Mouse (Mus musculus): ENCODE measurements around the gene Hdc. TPM values are rescaled to one million over a fixed set of nuclear protein-coding genes. Genes with fewer than 3 reads are reported as not detected.
"Not testable (repeated sequence)": the region's sequence is repeated elsewhere in the genome, so short reads cannot be mapped to it uniquely, and the experiment has no call there.

Hdc gene
- polyA plus RNA-seq, 1 experiment: 39.7 TPM

- H3K4me3 ChIP-seq (replicated peaks; ENCODE audit: control insufficient read depth, low read depth, low read length): no peak overlapping the region
- 90% methylated on average over 2 of the region's 2 CpGs for WGBS
- peaks cover 1% of the 10 kb centered on the region; the same call in 1 of the 2 replicates for H3K4me1 ChIP-seq (ENCODE audit: control insufficient read depth, insufficient read depth, low read length)
- TF ChIP-seq CTCF (IDR thresholded peaks at IDR 0.05; ENCODE audit: control insufficient read depth, insufficient read depth, low read length): no peak
- no peak for TF ChIP-seq POLR2A (IDR thresholded peaks at IDR 0.05; ENCODE audit: borderline replicate concordance, control insufficient read depth, low read depth, low read length)
- H3K27ac ChIP-seq (ENCODE audit: control insufficient read depth, insufficient read depth, low read depth, low read length, poor library complexity): no peak overlapping the region
Observed at GRCm38 (mm10) chr2:126640298-126640697, 21.2 kb upstream of the Hdc start.

DNA sequence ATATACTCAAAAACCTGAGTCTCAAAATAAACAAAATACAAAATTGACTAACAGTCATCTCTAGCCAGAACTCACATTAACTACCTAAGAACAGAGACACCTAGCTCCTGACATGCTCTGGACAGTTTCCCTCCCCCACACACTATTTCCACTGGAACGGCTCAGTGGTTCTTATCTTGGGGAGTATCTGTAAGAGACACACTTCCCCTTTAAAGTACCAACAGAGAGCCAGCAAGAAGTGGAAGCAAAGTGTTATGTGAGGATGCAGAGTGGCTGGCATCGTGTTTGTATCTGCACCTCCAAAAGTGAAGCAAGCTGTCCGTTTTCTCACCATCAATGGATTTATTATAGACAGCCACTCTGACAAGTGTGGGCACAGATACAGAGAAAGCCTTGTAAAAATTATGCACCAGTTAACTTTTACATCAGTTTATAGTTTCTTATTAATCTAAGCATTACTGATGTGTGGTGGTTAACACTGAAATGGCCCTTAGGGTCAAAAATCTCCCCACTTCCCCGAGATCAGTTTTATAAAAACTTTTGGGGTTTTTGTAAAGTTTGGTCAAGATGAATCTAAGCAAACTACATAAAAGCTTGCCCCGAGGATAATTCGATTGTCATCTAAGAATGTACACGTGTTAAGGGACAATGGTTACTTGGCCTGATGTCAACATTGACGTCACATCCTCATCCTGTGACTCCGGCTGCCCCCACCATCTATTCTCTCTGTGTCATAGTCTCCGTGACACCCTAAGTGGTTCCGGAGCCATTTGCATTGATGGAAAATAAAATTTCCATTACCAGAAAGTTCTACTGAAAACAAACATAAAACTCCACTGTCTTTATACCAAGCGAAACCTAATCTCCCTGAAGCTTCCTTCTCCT lies 17.1 kb upstream of the Hdc start:
- 23% methylated on average over 12 of the region's 12 CpGs for WGBS
- Histone ChIP-seq H3K4me3 (replicated peaks; ENCODE audit: control insufficient read depth, low read depth, low read length) (no peak overlapping the region), H3K27ac (ENCODE audit: control insufficient read depth, insufficient read depth, low read depth, low read length, poor library complexity) (no peak overlapping the region), H3K4me1 (ENCODE audit: control insufficient read depth, insufficient read depth, low read length) (no peaks in the 10 kb centered on the region; the same call in 1 of the 2 replicates)
- no peak for TF ChIP-seq POLR2A (IDR thresholded peaks at IDR 0.05; ENCODE audit: borderline replicate concordance, control insufficient read depth, low read depth, low read length)

DNA sequence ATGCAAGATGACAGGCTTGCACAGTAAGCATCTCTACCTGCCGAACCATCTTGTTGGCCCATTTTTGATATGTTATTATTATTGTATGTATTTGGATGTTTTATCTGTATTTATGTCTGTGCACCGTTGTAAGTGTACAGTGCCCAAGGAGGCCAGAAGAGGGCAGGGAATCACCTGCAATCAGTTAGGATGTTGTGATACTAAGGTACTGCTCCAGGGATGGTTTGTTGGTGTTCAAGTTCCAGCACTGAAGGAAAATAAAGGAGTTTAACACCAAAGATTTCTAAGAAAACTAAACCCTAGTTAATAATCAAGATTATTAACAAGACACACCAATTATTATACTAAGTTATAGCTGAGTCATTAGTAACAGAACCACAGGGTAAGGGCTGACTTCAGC lies 14.1 kb upstream of the Hdc start:
- 73% methylated on average over 2 of the region's 2 CpGs for WGBS
- no peaks in the 10 kb centered on the region; the same call in 1 of the 2 replicates for H3K4me1 ChIP-seq (ENCODE audit: control insufficient read depth, insufficient read depth, low read length)
- TF ChIP-seq CTCF (IDR thresholded peaks at IDR 0.05; ENCODE audit: control insufficient read depth, insufficient read depth, low read length): no peak
- TF ChIP-seq POLR2A (IDR thresholded peaks at IDR 0.05; ENCODE audit: borderline replicate concordance, control insufficient read depth, low read depth, low read length): no peak
- H3K27ac ChIP-seq (ENCODE audit: control insufficient read depth, insufficient read depth, low read depth, low read length, poor library complexity): no peak overlapping the region
- H3K4me3 ChIP-seq (replicated peaks; ENCODE audit: control insufficient read depth, low read depth, low read length): no peak overlapping the region

DNA sequence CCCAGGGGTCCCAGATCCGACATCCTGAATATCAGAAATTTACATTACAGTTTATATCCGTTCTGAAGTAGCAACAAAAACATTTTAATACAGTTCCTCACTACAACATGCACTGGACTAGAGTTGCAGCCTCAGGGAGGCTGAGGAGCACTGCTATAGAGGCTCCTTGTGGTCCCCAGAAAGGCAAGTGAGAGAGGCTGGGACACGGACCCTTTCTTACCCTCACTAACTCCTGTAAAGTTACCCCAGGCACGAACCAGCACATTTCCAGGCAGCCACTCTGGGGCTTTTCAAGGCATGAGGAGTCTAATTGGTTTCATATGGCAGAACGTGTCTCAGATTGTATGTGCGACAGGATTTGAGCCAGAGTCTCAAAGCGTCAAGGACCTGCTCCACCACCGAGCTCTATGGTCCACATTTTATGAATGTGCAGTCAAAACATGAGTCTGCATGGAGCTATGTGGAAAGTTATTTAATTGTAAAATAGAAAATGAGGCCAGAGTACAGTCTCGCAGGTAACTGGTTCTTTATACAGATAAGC lies 9.4 kb upstream of the Hdc start:
- 87% methylated on average over 9 of the region's 9 CpGs for WGBS
- no peak for TF ChIP-seq POLR2A (IDR thresholded peaks at IDR 0.05; ENCODE audit: borderline replicate concordance, control insufficient read depth, low read depth, low read length)
- TF ChIP-seq CTCF (IDR thresholded peaks at IDR 0.05; ENCODE audit: control insufficient read depth, insufficient read depth, low read length): no peak
- H3K27ac ChIP-seq (ENCODE audit: control insufficient read depth, insufficient read depth, low read depth, low read length, poor library complexity): no peak overlapping the region

GRCm38 (mm10) chr2:126623138-126623537 lies 4.0 kb upstream of the Hdc start:
- Histone ChIP-seq H3K4me1 (ENCODE audit: control insufficient read depth, insufficient read depth, low read length) (peaks cover 2% of the 10 kb centered on the region; the same call in 1 of the 2 replicates), H3K4me3 (replicated peaks; ENCODE audit: control insufficient read depth, low read depth, low read length) (no peak overlapping the region), H3K27ac (ENCODE audit: control insufficient read depth, insufficient read depth, low read depth, low read length, poor library complexity) (no peak overlapping the region)
- TF ChIP-seq CTCF (IDR thresholded peaks at IDR 0.05; ENCODE audit: control insufficient read depth, insufficient read depth, low read length): no peak
- no peak for TF ChIP-seq POLR2A (IDR thresholded peaks at IDR 0.05; ENCODE audit: borderline replicate concordance, control insufficient read depth, low read depth, low read length)

More for the DNA sequence above, 9.4 kb upstream of the Hdc start:
- Histone ChIP-seq H3K4me3 (replicated peaks; ENCODE audit: control insufficient read depth, low read depth, low read length) (no peak overlapping the region), H3K4me1 (ENCODE audit: control insufficient read depth, insufficient read depth, low read length) (no peaks in the 10 kb centered on the region)

- Histone ChIP-seq H3K4me1 (ENCODE audit: control insufficient read depth, insufficient read depth, low read length) (peaks cover 2% of the 10 kb centered on the region; the same call in 1 of the 2 replicates), H3K27ac (ENCODE audit: control insufficient read depth, insufficient read depth, low read depth, low read length, poor library complexity) (no peak overlapping the region), H3K4me3 (replicated peaks; ENCODE audit: control insufficient read depth, low read depth, low read length) (no peak overlapping the region)
- 86% methylated on average over 2 of the region's 2 CpGs for WGBS
- TF ChIP-seq POLR2A (IDR thresholded peaks at IDR 0.05; ENCODE audit: borderline replicate concordance, control insufficient read depth, low read depth, low read length): no peak
Observed at GRCm38 (mm10) chr2:126622455-126622854, 3.4 kb upstream of the Hdc start.

- peaks cover 4% of the 10 kb centered on the region; the same call in 1 of the 2 replicates for H3K4me1 ChIP-seq (ENCODE audit: control insufficient read depth, insufficient read depth, low read length)
- 19% methylated on average over 8 of the region's 8 CpGs for WGBS
- peak overlapping the region; percentile 76 for H3K4me3 ChIP-seq (replicated peaks; ENCODE audit: control insufficient read depth, low read depth, low read length)
- H3K27ac ChIP-seq (ENCODE audit: control insufficient read depth, insufficient read depth, low read depth, low read length, poor library complexity): peak overlapping the region; percentile 89
- TF ChIP-seq POLR2A (IDR thresholded peaks at IDR 0.05; ENCODE audit: borderline replicate concordance, control insufficient read depth, low read depth, low read length) (no peak), CTCF (IDR thresholded peaks at IDR 0.05; ENCODE audit: control insufficient read depth, insufficient read depth, low read length) (no peak)
Observed at GRCm38 (mm10) chr2:126618470-126619179, 474 bp downstream of the Hdc start.

GRCm38 (mm10) chr2:126615355-126615754 lies 3.7 kb downstream of the Hdc start:
- WGBS: 79% methylated on average over 3 of the region's 3 CpGs
- H3K4me1 ChIP-seq (ENCODE audit: control insufficient read depth, insufficient read depth, low read length): peaks cover 2% of the 10 kb centered on the region; the same call in 1 of the 2 replicates
- H3K4me3 ChIP-seq (replicated peaks; ENCODE audit: control insufficient read depth, low read depth, low read length): no peak overlapping the region
- no peak for TF ChIP-seq CTCF (IDR thresholded peaks at IDR 0.05; ENCODE audit: control insufficient read depth, insufficient read depth, low read length)
- no peak for TF ChIP-seq POLR2A (IDR thresholded peaks at IDR 0.05; ENCODE audit: borderline replicate concordance, control insufficient read depth, low read depth, low read length)
- H3K27ac ChIP-seq (ENCODE audit: control insufficient read depth, insufficient read depth, low read depth, low read length, poor library complexity): no peak overlapping the region

DNA sequence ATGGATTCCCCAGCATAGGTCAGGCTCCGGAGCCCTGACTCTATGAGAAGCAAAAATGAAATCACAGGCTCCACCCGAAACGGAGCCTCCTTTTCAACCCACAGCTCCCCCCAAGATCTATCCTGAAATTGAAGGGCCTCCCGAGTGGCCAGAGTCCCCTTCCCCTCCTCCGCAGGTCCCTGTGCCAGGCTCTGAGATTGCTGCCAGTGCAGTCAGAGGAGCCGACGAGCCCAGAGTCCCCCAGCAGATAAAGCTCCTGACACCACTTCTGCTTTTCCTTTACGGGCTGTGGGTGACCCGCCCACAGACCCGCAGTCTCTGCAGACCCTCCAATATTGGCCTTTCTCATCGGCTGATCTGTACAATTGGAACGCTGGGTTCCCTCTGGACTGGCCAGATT lies 9.5 kb downstream of the Hdc start:
- 18% methylated on average over 12 of the region's 12 CpGs for WGBS

More for the DNA sequence above, 9.5 kb downstream of the Hdc start:
- H3K4me1 ChIP-seq (ENCODE audit: control insufficient read depth, insufficient read depth, low read length); H3K4me3 ChIP-seq (replicated peaks; ENCODE audit: control insufficient read depth, low read depth, low read length); H3K27ac ChIP-seq (ENCODE audit: control insufficient read depth, insufficient read depth, low read depth, low read length, poor library complexity): not testable (repeated sequence)

All from bone marrow, adult 2 months (tissue).